Mouse (Mus musculus) liver, embryonic 12.5 days (tissue): ENCODE data around the gene Lkaaear1. TPM values are rescaled to one million over a fixed set of nuclear protein-coding genes. Genes with fewer than 3 reads are reported as not detected.
A peak's percentile ranks its signal among the peaks of the same experiment; 100 is the strongest.

Experiments
- ATAC-seq: fragments of 200-750 bp; cut with Nextera tagmentation; 2 replicates; pipeline ENCODE4 v1.8.0; 2017; ENCODE audit warnings: moderate number of reproducible peaks, mild to moderate bottlenecking, moderate library complexity
- H3K27ac ChIP-seq: fragments of 300-500 bp; sonication (generic); 2 replicates; pipeline ENCODE4 v1.5.1; 2016; ENCODE audit warnings: mild to moderate bottlenecking
- H3K27me3 ChIP-seq: fragments of 300-500 bp; sonication (generic); replicated peaks from 2 replicates; pipeline ENCODE4 v1.6.1; 2016; ENCODE audit warnings: mild to moderate bottlenecking, moderate library complexity
- H3K36me3 ChIP-seq: fragments of 300-500 bp; sonication (generic); 2 replicates; pipeline ENCODE4 v1.6.1; 2016; ENCODE audit warnings: mild to moderate bottlenecking, moderate library complexity
- H3K4me1 ChIP-seq: fragments of 300-500 bp; sonication (generic); 2 replicates; pipeline ENCODE4 v1.6.1; 2016
- H3K4me2 ChIP-seq: fragments of 300-500 bp; sonication (generic); 2 replicates; pipeline ENCODE4 v1.6.1; 2016; ENCODE audit warnings: mild to moderate bottlenecking, moderate library complexity
- H3K4me3 ChIP-seq: fragments of 300-500 bp; sonication (generic); 2 replicates; pipeline ENCODE4 v1.5.1; 2016; ENCODE audit warnings: mild to moderate bottlenecking, moderate library complexity
- H3K9ac ChIP-seq: fragments of 300-500 bp; sonication (generic); 2 replicates; pipeline ENCODE4 v1.6.1; 2016; ENCODE audit warnings: mild to moderate bottlenecking, moderate library complexity
- H3K9me3 ChIP-seq: fragments of 300-500 bp; sonication (generic); replicated peaks from 2 replicates; pipeline ENCODE4 v1.6.1; 2016; ENCODE audit warnings: mild to moderate bottlenecking, moderate library complexity
- WGBS: fragments of 180-500 bp; shearing (Covaris S2); methylation state at CpG from one replicate; pipeline ENCODE4 v1.1.7; 2016; ENCODE audit not compliant: insufficient replicate concordance; 5-methylcytosine and 5-hydroxymethylcytosine counted together
- polyA plus RNA-seq: library from polyadenylated mRNA; unstranded; fragments of >200 nt; fragmentation: Nextera tagmentation; extraction: Ambion mirVana; gene quantifications from 2 replicates; pipeline ENCODE4 v1.2.1, GENCODE M21; 2016

Lkaaear1 gene
- polyA plus RNA-seq, 1 experiment from 2014 or later = not detected

GRCm38 (mm10) chr2:181694581-181694980 is 3.7 kb downstream of the Lkaaear1 start:
- no peak overlapping the region for H3K9ac ChIP-seq
- H3K27me3 ChIP-seq = peaks cover 27% of the 10 kb centered on the region
- H3K4me1 ChIP-seq = peaks cover 29% of the 10 kb centered on the region
- no peak overlapping the region for H3K27ac ChIP-seq
- no peak for ATAC-seq
- H3K4me3 ChIP-seq = no peak overlapping the region
- H3K9me3 ChIP-seq = no peaks in the 10 kb centered on the region
- H3K4me2 ChIP-seq = peak overlapping the region; percentile 87
- WGBS = 65% methylated on average over 3 of the region's 3 CpGs
- peaks cover 4% of the 10 kb centered on the region for H3K36me3 ChIP-seq

GRCm38 (mm10) chr2:181693339-181694280 is 4.6 kb downstream of the Lkaaear1 start, which contains the start of gene Rgs19:
Gene Rgs19, minus strand, starts transcription at chr2:181693977.
- under 1% methylated on average over 74 of the region's 75 CpGs for WGBS
- peak within 1 kb of the TSS; percentile 65 for H3K9ac ChIP-seq
- H3K4me1 ChIP-seq = peaks cover 29% of the 10 kb centered on the region
- no peaks in the 10 kb centered on the region for H3K9me3 ChIP-seq
- peaks cover 27% of the 10 kb centered on the region for H3K27me3 ChIP-seq
- H3K4me3 ChIP-seq = peak within 1 kb of the TSS; percentile 62
- peak within 1 kb of the TSS; percentile 51; the same call in 1 of the 2 replicates for H3K27ac ChIP-seq
- peak; percentile 65 for ATAC-seq
- H3K36me3 ChIP-seq = peaks cover 14% of the 10 kb centered on the region
- peak within 1 kb of the TSS; percentile 87 for H3K4me2 ChIP-seq

GRCm38 (mm10) chr2:181692304-181692703 is 5.9 kb downstream of the Lkaaear1 start:
- Histone ChIP-seq H3K9ac (no peak overlapping the region), H3K4me1 (peaks cover 29% of the 10 kb centered on the region), H3K27ac (no peak overlapping the region), H3K4me3 (peak overlapping the region; percentile 62; the same call in 1 of the 2 replicates), H3K36me3 (peaks cover 26% of the 10 kb centered on the region), H3K4me2 (peak overlapping the region; percentile 87), H3K9me3 (no peaks in the 10 kb centered on the region), H3K27me3 (peaks cover 27% of the 10 kb centered on the region)
- no peak for ATAC-seq
- WGBS = 65% methylated on average over 3 of the region's 3 CpGs

DNA sequence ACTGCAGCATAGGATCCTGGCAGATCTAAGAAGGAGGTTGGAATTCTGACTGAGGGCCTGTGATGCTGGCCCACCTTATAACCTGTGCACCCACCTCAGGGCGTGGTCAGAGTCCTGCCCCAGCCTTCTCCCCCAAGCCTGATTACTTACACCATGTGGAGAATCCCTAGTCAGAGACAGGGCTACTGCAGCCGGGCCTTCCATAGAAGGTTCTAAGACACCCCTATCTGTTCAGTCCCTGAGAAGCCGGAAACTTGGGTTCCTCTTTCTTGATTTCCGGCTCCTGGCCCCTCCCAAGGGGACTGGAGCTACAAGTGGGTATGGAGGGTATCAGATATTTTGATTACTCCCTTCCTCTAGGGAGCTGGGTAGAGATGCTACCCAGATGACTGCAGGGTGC is 6.7 kb downstream of the Lkaaear1 start:
- Histone ChIP-seq H3K4me3 (0 out of 2 replicates have a peak overlapping the region, but pooled peaks have one; percentile 12), H3K4me2 (peak overlapping the region; percentile 32), H3K36me3 (peaks cover 32% of the 10 kb centered on the region), H3K27me3 (peaks cover 27% of the 10 kb centered on the region), H3K9ac (no peak overlapping the region), H3K27ac (no peak overlapping the region), H3K4me1 (peaks cover 29% of the 10 kb centered on the region), H3K9me3 (no peaks in the 10 kb centered on the region)
- no peak for ATAC-seq
- 34% methylated on average over 4 of the region's 4 CpGs for WGBS

DNA sequence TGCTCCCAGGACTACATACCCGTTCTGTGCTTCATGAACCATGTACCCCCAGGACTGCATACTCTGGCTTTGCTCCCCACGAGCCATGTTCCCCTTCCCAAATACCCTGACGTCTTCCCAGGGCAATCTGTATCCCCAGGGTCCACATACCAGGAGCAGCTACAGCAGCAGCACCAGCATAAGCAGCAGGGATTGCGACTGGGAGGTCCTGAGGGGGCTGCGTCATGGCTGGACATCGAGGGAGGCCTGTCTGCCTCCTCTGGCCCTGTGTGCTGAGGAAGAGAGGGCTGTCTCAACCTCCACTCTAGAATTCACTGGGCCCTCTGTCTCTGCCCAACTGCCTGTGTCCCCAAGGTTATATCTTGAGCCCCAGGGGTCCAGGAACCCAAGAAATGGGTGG is 7.2 kb downstream of the Lkaaear1 start:
- Histone ChIP-seq H3K9ac (no peak overlapping the region), H3K27me3 (peaks cover 27% of the 10 kb centered on the region), H3K27ac (no peak overlapping the region), H3K36me3 (peaks cover 35% of the 10 kb centered on the region), H3K4me3 (peak overlapping the region; percentile 12; the same call in 1 of the 2 replicates), H3K4me2 (peak overlapping the region; percentile 32), H3K9me3 (no peaks in the 10 kb centered on the region), H3K4me1 (peaks cover 29% of the 10 kb centered on the region)
- no peak for ATAC-seq
- WGBS = 58% methylated on average over 6 of the region's 6 CpGs

GRCm38 (mm10) chr2:181689466-181690160 is 8.6 kb downstream of the Lkaaear1 start:
- ATAC-seq = no peak
- Histone ChIP-seq H3K36me3 (peaks cover 35% of the 10 kb centered on the region), H3K27me3 (peaks cover 20% of the 10 kb centered on the region), H3K9ac (no peak overlapping the region), H3K9me3 (no peaks in the 10 kb centered on the region), H3K4me3 (no peak overlapping the region), H3K27ac (no peak overlapping the region), H3K4me2 (no peak overlapping the region; the same call in 1 of the 2 replicates), H3K4me1 (peaks cover 28% of the 10 kb centered on the region)
- WGBS = 77% methylated on average over 10 of the region's 10 CpGs

DNA sequence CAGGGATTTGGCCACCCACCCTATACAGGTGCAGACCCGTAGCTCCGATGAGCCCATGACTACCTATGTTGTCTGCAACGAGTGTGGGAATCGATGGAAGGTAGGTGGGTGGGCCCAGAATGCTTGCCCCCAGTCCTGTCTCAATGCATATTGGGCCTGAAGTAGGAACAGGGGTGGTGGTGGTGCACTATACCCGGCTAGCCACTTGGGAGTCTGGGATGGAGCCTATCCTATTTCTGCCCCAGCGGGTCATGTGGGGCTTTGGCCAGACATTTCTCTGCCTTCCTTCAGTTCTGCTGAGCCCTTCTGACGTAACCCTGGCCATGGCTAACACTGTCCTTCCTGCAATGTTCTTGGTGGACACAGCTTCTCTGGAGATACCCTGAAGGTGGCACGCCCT is 10.7 kb downstream of the Lkaaear1 start:
- Histone ChIP-seq H3K4me3 (no peak overlapping the region), H3K9ac (no peak overlapping the region), H3K27me3 (peaks cover 2% of the 10 kb centered on the region; the same call in 1 of the 2 replicates), H3K9me3 (no peaks in the 10 kb centered on the region), H3K4me2 (no peak overlapping the region), H3K36me3 (peaks cover 35% of the 10 kb centered on the region), H3K27ac (no peak overlapping the region), H3K4me1 (peaks cover 8% of the 10 kb centered on the region)
- 79% methylated on average over 8 of the region's 8 CpGs for WGBS
- no peak for ATAC-seq

- H3K9me3 ChIP-seq = no peaks in the 10 kb centered on the region
- H3K36me3 ChIP-seq = peaks cover 35% of the 10 kb centered on the region
- no peak overlapping the region for H3K27ac ChIP-seq
- no peak for ATAC-seq
- no peak overlapping the region for H3K4me2 ChIP-seq
- WGBS = 74% methylated on average over 4 of the region's 4 CpGs
- H3K4me3 ChIP-seq = no peak overlapping the region
- peaks cover 14% of the 10 kb centered on the region for H3K4me1 ChIP-seq
- H3K27me3 ChIP-seq = peaks cover 13% of the 10 kb centered on the region; the same call in 1 of the 2 replicates
- no peak overlapping the region for H3K9ac ChIP-seq
These were observed 12.6 kb downstream of the Lkaaear1 start for GRCm38 (mm10) chr2:181685686-181686085.

DNA sequence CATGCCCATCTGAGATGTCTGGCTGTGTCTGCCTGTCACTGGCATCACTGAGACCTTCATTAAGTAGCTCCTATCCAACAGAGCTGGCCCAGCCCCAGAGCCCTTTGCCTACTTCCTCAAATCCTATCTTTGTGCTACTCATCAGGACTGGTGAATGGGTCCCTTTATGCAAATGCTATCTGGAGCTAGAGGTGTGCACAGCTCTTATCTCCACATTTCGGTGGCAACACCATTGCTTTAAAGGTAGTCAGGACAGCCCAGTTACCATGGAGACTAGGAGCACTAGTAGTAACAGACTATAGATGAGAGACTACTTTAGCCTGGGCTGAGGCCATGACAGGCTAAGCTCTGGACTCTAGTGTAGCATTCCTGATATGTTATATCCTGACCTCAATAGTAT is 13.5 kb downstream of the Lkaaear1 start:
- H3K4me2 ChIP-seq = no peak overlapping the region
- no peak overlapping the region for H3K4me3 ChIP-seq
- WGBS = 18% methylated on average over 1 of the region's 1 CpGs
- H3K9ac ChIP-seq = no peak overlapping the region
- no peak for ATAC-seq
- H3K4me1 ChIP-seq = peaks cover 20% of the 10 kb centered on the region
- H3K27me3 ChIP-seq = peaks cover 17% of the 10 kb centered on the region; the same call in 1 of the 2 replicates
- H3K27ac ChIP-seq = no peak overlapping the region
- H3K9me3 ChIP-seq = no peaks in the 10 kb centered on the region
- H3K36me3 ChIP-seq = peaks cover 32% of the 10 kb centered on the region

GRCm38 (mm10) chr2:181683381-181683780 is 14.9 kb downstream of the Lkaaear1 start:
- peaks cover 17% of the 10 kb centered on the region; the same call in 1 of the 2 replicates for H3K27me3 ChIP-seq
- WGBS = 70% methylated on average over 4 of the region's 4 CpGs
- H3K4me2 ChIP-seq = no peak overlapping the region
- no peak overlapping the region for H3K9ac ChIP-seq
- no peaks in the 10 kb centered on the region for H3K9me3 ChIP-seq
- no peak overlapping the region for H3K4me3 ChIP-seq
- H3K4me1 ChIP-seq = peaks cover 26% of the 10 kb centered on the region
- no peak overlapping the region for H3K27ac ChIP-seq
- H3K36me3 ChIP-seq = peaks cover 18% of the 10 kb centered on the region
- ATAC-seq = no peak

DNA sequence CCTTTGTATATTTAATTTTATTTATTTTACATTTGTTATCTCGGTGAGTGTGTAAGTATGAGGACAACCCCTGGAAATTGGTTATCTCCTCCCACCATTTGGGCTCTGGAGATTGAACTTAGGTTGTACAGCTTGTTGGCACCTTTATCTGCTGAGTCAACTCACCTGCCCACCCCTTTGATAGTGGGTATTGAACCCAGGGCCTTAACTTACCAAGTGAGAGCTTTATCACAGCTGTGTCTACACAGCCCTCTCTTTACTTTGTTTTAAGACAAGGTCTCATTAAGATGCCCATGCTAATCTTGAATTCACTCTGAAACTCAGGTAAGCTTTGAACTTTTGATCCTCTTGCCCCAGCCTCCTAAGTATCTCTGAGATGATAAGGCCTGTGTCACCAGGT is 16.3 kb downstream of the Lkaaear1 start:
- peaks cover 19% of the 10 kb centered on the region; the same call in 1 of the 2 replicates for H3K27me3 ChIP-seq
- no peaks in the 10 kb centered on the region for H3K9me3 ChIP-seq
- no peak overlapping the region for H3K4me2 ChIP-seq
- H3K4me1 ChIP-seq = peaks cover 32% of the 10 kb centered on the region
- no peak overlapping the region for H3K9ac ChIP-seq
- H3K27ac ChIP-seq = no peak overlapping the region
- no peak for ATAC-seq
- 58% methylated on average over 1 of the region's 1 CpGs for WGBS
- no peak overlapping the region for H3K4me3 ChIP-seq
- peaks cover 7% of the 10 kb centered on the region; the same call in 1 of the 2 replicates for H3K36me3 ChIP-seq
